Mouse (Mus musculus) midbrain, embryonic 15.5 days (tissue): Measurements from ENCODE around the gene Arhgap29. TPM values are rescaled to one million over a fixed set of nuclear protein-coding genes. Genes with fewer than 3 reads are reported as not detected.

Experiments
- ATAC-seq: fragments of 200-750 bp; cut with Nextera tagmentation; replicated peaks from 2 replicates; pipeline ENCODE4 v1.8.0; 2017; ENCODE audit warnings: moderate TSS enrichment
- H3K27ac ChIP-seq: fragments of 300-500 bp; sonication (generic); 2 replicates; pipeline ENCODE4 v1.5.1; 2015; ENCODE audit warnings: mild to moderate bottlenecking, inconsistent platforms
- H3K27me3 ChIP-seq: fragments of 300-500 bp; sonication (generic); replicated peaks from 2 replicates; pipeline ENCODE4 v1.6.1; 2015; ENCODE audit warnings: inconsistent platforms
- H3K36me3 ChIP-seq: fragments of 300-500 bp; sonication (generic); replicated peaks from 2 replicates; pipeline ENCODE4 v1.6.1; 2015; ENCODE audit warnings: inconsistent platforms
- H3K4me1 ChIP-seq: fragments of 300-500 bp; sonication (generic); 2 replicates; pipeline ENCODE4 v1.6.1; 2015; ENCODE audit warnings: inconsistent platforms
- H3K4me2 ChIP-seq: fragments of 300-500 bp; sonication (generic); 2 replicates; pipeline ENCODE4 v1.6.1; 2015; ENCODE audit warnings: inconsistent platforms, mild to moderate bottlenecking, moderate library complexity
- H3K4me3 ChIP-seq: fragments of 300-500 bp; sonication (generic); 2 replicates; pipeline ENCODE4 v1.5.1; 2015; ENCODE audit warnings: mild to moderate bottlenecking, inconsistent platforms
- H3K9ac ChIP-seq: fragments of 300-500 bp; sonication (generic); 2 replicates; pipeline ENCODE4 v1.6.1; 2015; ENCODE audit warnings: mild to moderate bottlenecking, inconsistent platforms
- H3K9me3 ChIP-seq: fragments of 300-500 bp; sonication (generic); 2 replicates; pipeline ENCODE4 v1.6.1; 2016; ENCODE audit warnings: inconsistent platforms
- WGBS: fragments of 180-500 bp; shearing (Covaris S2); methylation state at CpG from one replicate; pipeline ENCODE4 v1.1.7; 2015; ENCODE audit warnings: mixed read lengths; 5-methylcytosine and 5-hydroxymethylcytosine counted together
- polyA plus RNA-seq: library from polyadenylated mRNA; unstranded; fragments of >200 nt; fragmentation: Nextera tagmentation; extraction: Ambion mirVana; gene quantifications from 2 replicates; pipeline ENCODE4 v1.2.1, GENCODE M21; 2015

Gene Arhgap29
- polyA plus RNA-seq, 1 experiment from 2014 or later, result 20.4 TPM

DNA sequence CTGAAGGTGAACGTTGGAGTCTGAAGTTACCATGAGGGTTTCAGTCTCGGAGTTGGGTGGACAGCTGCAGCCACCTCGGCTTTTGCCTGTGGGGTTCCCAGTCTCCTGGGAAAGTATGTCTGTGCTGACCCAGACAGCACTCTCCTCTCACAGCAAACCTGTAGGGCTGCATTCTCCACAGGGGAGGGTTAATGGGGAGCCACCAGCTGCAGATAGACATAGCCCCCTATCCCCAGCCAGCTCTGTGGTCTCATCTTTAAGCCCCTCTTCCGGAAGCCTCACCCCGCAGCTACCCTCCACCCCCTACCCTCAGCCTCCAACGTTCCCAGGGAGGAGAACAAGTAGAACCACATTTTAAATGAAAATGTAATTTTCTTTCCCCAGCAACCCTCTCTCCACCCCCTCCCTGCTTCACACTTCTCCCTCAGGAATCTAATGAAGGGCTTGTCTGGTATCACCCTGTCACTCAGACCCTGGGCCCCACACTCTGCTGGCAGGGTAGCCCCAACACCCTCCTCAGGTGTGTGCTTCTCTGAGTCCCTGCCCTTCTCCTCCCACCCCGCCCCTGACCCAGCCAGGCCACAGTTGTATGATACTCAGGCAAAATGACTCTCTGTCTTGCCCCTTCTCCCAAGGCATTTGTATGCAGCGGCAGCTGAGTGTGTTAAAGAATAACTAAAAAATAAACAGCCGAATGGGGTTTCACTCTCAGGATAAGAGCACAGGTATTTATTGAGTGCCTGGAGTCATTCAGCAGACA lies 106.3 kb downstream of the Arhgap29 start:
- no peaks in the 10 kb centered on the region for H3K27me3 ChIP-seq
- H3K9me3 ChIP-seq, result no peaks in the 10 kb centered on the region
- H3K36me3 ChIP-seq, result no peaks in the 10 kb centered on the region
- no peaks in the 10 kb centered on the region for H3K4me1 ChIP-seq
- H3K9ac ChIP-seq, result no peak overlapping the region
- no peak for ATAC-seq
- no peak overlapping the region for H3K4me3 ChIP-seq
- no peak overlapping the region for H3K4me2 ChIP-seq
- 72% methylated on average over 9 of the region's 9 CpGs for WGBS
- no peak overlapping the region for H3K27ac ChIP-seq

DNA sequence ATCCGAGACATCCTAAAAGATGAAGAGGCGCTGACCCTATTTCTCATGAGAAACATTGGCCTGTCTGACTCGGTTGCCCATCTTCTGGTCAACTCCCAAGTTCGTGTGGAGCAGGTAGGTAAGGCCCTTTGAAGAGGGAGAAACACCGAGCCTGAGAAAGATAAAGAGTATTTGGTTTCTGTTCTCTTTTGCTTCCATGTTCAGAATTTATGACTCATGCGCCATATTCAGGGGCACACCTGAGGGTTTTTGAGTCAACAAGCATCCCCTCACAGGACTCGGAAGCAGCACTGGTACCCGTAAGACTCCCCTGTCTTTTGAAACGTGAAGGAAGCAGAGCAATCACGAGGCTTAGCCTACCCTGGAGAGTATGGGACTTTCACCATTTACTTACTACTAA lies 110.2 kb downstream of the Arhgap29 start:
- WGBS, result 91% methylated on average over 10 of the region's 10 CpGs
- Histone ChIP-seq H3K9me3 (no peaks in the 10 kb centered on the region), H3K27me3 (no peaks in the 10 kb centered on the region), H3K4me3 (no peak overlapping the region), H3K4me1 (no peaks in the 10 kb centered on the region), H3K27ac (no peak overlapping the region), H3K4me2 (no peak overlapping the region), H3K9ac (no peak overlapping the region), H3K36me3 (no peaks in the 10 kb centered on the region)
- ATAC-seq, result no peak

DNA sequence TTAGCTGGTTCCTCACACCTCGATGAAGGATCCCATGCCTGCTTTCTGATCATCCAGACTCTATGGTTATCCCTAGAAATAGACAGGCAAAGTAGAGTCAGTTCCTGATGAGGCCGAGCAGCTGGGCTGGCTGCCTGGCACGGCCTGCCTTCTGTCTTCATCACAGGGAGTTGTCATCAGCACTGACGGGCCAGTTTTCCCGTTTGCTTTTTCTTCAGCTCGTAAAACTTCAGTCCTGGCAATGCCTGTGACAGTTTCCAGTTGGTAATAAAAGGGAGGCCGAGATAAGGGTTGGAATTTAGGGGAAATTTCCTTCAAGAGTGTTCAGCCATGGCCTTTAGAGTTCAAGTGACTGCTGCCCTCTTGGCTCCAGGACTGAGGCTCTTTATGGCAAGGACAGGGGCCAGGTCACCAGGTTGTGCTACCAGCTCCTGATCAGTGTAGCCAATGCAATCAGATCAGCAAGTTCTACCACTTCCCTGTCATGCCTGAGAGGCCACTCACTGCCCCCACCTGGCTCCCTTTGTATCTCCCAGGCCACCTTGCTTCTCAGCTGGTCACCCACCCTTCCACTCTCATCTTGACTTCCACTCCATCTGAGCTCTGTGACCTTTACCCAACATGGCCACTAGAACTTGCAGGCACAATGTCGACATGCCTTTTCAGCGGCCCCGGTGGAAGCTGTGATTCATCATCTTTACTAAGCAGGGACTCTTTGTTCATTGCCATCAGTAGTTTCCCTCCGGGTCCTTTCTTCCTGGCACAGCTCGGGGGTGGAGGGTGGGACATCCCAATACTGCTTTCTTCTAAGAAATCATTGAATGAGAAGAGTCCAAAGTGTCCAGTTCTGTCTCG lies 112.4 kb downstream of the Arhgap29 start:
- no peak overlapping the region for H3K27ac ChIP-seq

More for the DNA sequence above, 112.4 kb downstream of the Arhgap29 start:
- Histone ChIP-seq H3K36me3 (no peaks in the 10 kb centered on the region), H3K9ac (no peak overlapping the region), H3K4me2 (no peak overlapping the region), H3K4me1 (no peaks in the 10 kb centered on the region), H3K9me3 (no peaks in the 10 kb centered on the region), H3K4me3 (no peak overlapping the region), H3K27me3 (no peaks in the 10 kb centered on the region)
- 87% methylated on average over 13 of the region's 13 CpGs for WGBS
- no peak for ATAC-seq

Other genes with a start within 250 kb of the Arhgap29 start
- gene F3, start 229.0 kb upstream of the Arhgap29 start, polyA plus RNA-seq, result 7.3 and 9.1 TPM in 2 replicates
- 65.6 and 70.8 TPM in 2 replicates for gene Abcd3, start 137.2 kb upstream of the Arhgap29 start, polyA plus RNA-seq
- 1.3 and 1.4 TPM in 2 replicates for gene Abca4, start 91.9 kb downstream of the Arhgap29 start, polyA plus RNA-seq